Mouse (Mus musculus): ENCODE data around the gene Tmprss9. TPM values are rescaled to one million over a fixed set of nuclear protein-coding genes. Genes with fewer than 3 reads are reported as not detected.

Tmprss9 gene
- total and polyA plus RNA-seq, 3 experiments, result 0.15 to 0.25 TPM; not detected in 1

DNA sequence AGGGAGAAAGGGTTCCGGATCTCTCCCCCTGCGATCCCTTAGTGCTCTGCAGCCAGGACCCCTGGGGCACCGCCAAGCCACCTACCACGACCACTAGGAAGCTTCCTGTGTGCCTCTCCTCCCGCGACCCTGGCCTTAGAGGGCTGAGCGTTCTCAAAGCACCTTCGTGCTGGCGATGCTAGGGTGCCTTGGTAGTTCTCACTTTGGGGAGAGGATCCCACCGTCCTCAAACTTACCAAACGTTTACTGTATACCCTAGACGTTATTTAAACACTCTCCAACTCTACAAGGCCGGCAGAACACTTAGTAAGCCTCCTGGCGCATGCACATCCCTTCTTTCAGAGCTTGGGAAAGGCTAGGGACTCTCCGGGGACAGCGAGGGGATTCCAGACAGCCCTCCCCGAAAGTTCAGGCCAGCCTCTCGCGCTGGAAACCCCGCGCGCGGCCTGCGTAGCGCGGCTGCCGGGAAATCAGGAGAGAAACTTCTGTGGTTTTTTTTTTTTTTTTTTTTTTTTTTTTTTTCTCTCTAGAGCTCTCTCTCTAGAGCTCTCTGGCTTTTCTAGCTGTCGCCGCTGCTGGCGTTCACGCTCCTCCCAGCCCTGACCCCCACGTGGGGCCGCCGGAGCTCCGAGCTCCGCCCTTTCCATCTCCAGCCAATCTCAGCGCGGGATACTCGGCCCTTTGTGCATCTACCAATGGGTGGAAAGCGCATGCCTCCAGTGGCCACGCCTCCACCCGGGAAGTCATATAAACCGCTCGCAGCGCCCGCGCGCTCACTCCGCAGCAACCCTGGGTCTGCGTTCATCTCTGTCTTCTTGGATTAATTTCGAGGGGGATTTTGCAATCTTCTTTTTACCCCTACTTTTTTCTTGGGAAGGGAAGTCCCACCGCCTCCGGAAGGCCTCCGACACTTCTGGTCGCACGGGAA, 57.9 kb downstream of the Tmprss9 start, which contains the start of gene Gadd45b (continued):
- TF ChIP-seq TAL1 (IDR thresholded peaks at IDR 0.05; ENCODE audit: low read length) (no peak), ETS1 (IDR thresholded peaks at IDR 0.05; ENCODE audit: low read depth, low read length) (peak; percentile 59; the same call in 1 of the 2 replicates), ZKSCAN1 (IDR thresholded peaks at IDR 0.05; ENCODE audit: low read depth, low read length) (no peak; the same call in 1 of the 2 replicates), RCOR1 (IDR thresholded peaks at IDR 0.05; ENCODE audit: low read depth, low read length) (peak; percentile 63), JUND (IDR thresholded peaks at IDR 0.05; ENCODE audit: low read depth, low read length) (no peak)

GRCm38 (mm10) chr10:80930361-80931152, 58.9 kb downstream of the Tmprss9 start:
- H3K27me3 ChIP-seq (ENCODE audit: control insufficient read depth in 1 of 2, insufficient read depth in 2 of 2, low read length in 2 of 2), result no peaks in the 10 kb centered on the region
- peak overlapping the region; percentile 20; the same call in 1 of the 2 replicates for H3K27ac ChIP-seq (ENCODE audit: control insufficient read depth, low read depth, low read length)
- TF ChIP-seq E2F4 (IDR thresholded peaks at IDR 0.05; ENCODE audit: borderline replicate concordance, low read depth, low read length) (no peak), POLR2AphosphoS2 (IDR thresholded peaks at IDR 0.05; ENCODE audit: low read length) (no peak)
- peak overlapping the region; percentile 48 to 60 for H3K4me3 ChIP-seq (ENCODE audit: control insufficient read depth in 1 of 2, insufficient read depth in 1 of 2, low read depth in 2 of 2, low read length in 2 of 2)
- H3K9ac ChIP-seq (ENCODE audit: control insufficient read depth, low read depth, low read length, poor library complexity, severe bottlenecking), result peak overlapping the region; percentile 63
- H3K4me1 ChIP-seq (ENCODE audit: control insufficient read depth in 1 of 2, insufficient read depth in 2 of 2, low read length in 2 of 2), result peaks cover 5 to 19% of the 10 kb centered on the region in 2 experiments
- DNase-seq (ENCODE audit: low read depth, low spot score), result peak; percentile 58
- no peaks in the 10 kb centered on the region for H3K9me3 ChIP-seq (replicated peaks; ENCODE audit: insufficient read depth, low read length)
- H3K36me3 ChIP-seq (ENCODE audit: control insufficient read depth in 1 of 2, insufficient read depth in 2 of 2, low read length in 2 of 2), result peaks cover 0 to 11% of the 10 kb centered on the region in 2 experiments; a peak in 2 of 4 replicates
- H3K79me2 ChIP-seq (ENCODE audit: control insufficient read depth, insufficient read depth, low read length, poor library complexity), result peaks cover 13% of the 10 kb centered on the region

- DNase-seq (ENCODE audit: low read depth, low spot score), result no peak
- Histone ChIP-seq H3K4me3 (ENCODE audit: control insufficient read depth in 1 of 2, insufficient read depth in 1 of 2, low read depth in 2 of 2, low read length in 2 of 2) (peak overlapping the region; percentile 60 to 92), H3K27ac (ENCODE audit: control insufficient read depth, low read depth, low read length) (no peak overlapping the region), H3K36me3 (ENCODE audit: control insufficient read depth in 1 of 2, insufficient read depth in 2 of 2, low read length in 2 of 2) (peaks cover 0 to 11% of the 10 kb centered on the region in 2 experiments; a peak in 2 of 4 replicates), H3K79me2 (ENCODE audit: control insufficient read depth, insufficient read depth, low read length, poor library complexity) (peaks cover 13% of the 10 kb centered on the region), H3K27me3 (ENCODE audit: control insufficient read depth in 1 of 2, insufficient read depth in 2 of 2, low read length in 2 of 2) (no peaks in the 10 kb centered on the region), H3K9ac (ENCODE audit: control insufficient read depth, low read depth, low read length, poor library complexity, severe bottlenecking) (peak overlapping the region; percentile 77), H3K4me1 (ENCODE audit: control insufficient read depth in 1 of 2, insufficient read depth in 2 of 2, low read length in 2 of 2) (peaks cover 5 to 23% of the 10 kb centered on the region in 2 experiments), H3K9me3 (replicated peaks; ENCODE audit: insufficient read depth, low read length) (no peaks in the 10 kb centered on the region)
- TF ChIP-seq GABPA (IDR thresholded peaks at IDR 0.05; ENCODE audit: low read depth, low read length) (no peak), SMC3 (IDR thresholded peaks at IDR 0.05; ENCODE audit: low read depth, low read length) (no peak)
These were observed 59.6 kb downstream of the Tmprss9 start for GRCm38 (mm10) chr10:80931153-80931671.
